Mouse (Mus musculus) myocyte (in vitro differentiated cells): ENCODE results near the gene Ten1.

Source experiments
- MAX ChIP-seq: IDR thresholded peaks from one replicate; pipeline ENCODE4 v1.6.1; 2011; ENCODE audit warnings: low read depth, mild to moderate bottlenecking, control low read depth
- POLR2A ChIP-seq: IDR thresholded peaks from one replicate; pipeline ENCODE4 v1.6.1; 2011; ENCODE audit warnings: low read depth, mild to moderate bottlenecking, control low read depth, moderate library complexity; ENCODE audit not compliant: insufficient read length
- POLR2AphosphoS2 ChIP-seq: IDR thresholded peaks from one replicate; pipeline ENCODE4 v1.6.1; 2011; ENCODE audit warnings: low read depth, control low read depth; ENCODE audit not compliant: insufficient read length
- TCF12 ChIP-seq: IDR thresholded peaks from one replicate; pipeline ENCODE4 v1.6.1; 2011; ENCODE audit warnings: mild to moderate bottlenecking, control low read depth; ENCODE audit not compliant: poor library complexity, insufficient read depth, severe bottlenecking
- USF1 ChIP-seq: IDR thresholded peaks from one replicate; pipeline ENCODE4 v1.6.1; 2011; ENCODE audit warnings: low read depth, mild to moderate bottlenecking, control low read depth, moderate library complexity

- TF ChIP-seq POLR2A (no peak), TCF12 (no peak), POLR2AphosphoS2 (no peak), MAX (no peak), USF1 (no peak)
Measured at GRCm38 (mm10) chr11:116226414-116226813, 27.8 kb downstream of the Ten1 start.
